Comparison of ENCODE assay signal across 10 mouse cellular contexts in genomic region chr10:70363054-70363453, GRCm38 (mm10).
DNase-seq lines count a peak whose midpoint lies in the region; ATAC-seq and TF ChIP-seq lines count a peak whose summit lies in the region.
"Had no signal": no experiment of that assay in that cellular context is flagged by ENCODE, and none has a peak within 500 bp of the region (broad histone marks: within the 10 kb centered on the region; RNA-seq: fewer than 3 reads in every experiment).

No protein-coding gene starts in this region.

- TF ChIP-seq POLR2A in brain, embryonic 14.5 days (IDR thresholded peaks at IDR 0.05; ENCODE audit: borderline replicate concordance, extremely low read depth, insufficient read depth, insufficient read length, poor library complexity, severe bottlenecking), result no peak

- H3K9ac ChIP-seq in forebrain, embryonic 11.5 days (ENCODE audit: low read length), result no peak overlapping the region
- no peak overlapping the region for H3K9ac ChIP-seq in forebrain, embryonic 15.5 days (replicated peaks)
- H3K9ac ChIP-seq in liver, embryonic 14.5 days (replicated peaks), result no peak overlapping the region
- no peak overlapping the region for H3K9ac ChIP-seq in liver, embryonic 12.5 days
- no peak overlapping the region for H3K9ac ChIP-seq in hindbrain, embryonic 14.5 days
- H3K9ac ChIP-seq: embryonic facial prominence, embryonic 13.5 days; intestine, embryonic 15.5 days had no signal

- no peaks in the 10 kb centered on the region for H3K4me1 ChIP-seq in forebrain, embryonic 11.5 days (replicated peaks; ENCODE audit: control insufficient read depth, insufficient read depth, low read length)
- H3K4me1 ChIP-seq in forebrain, embryonic 15.5 days, result no peaks in the 10 kb centered on the region
- no peaks in the 10 kb centered on the region for H3K4me1 ChIP-seq in liver, embryonic 14.5 days (replicated peaks; ENCODE audit: control insufficient read depth in 2 of 2, insufficient read depth in 2 of 2, low read length in 1 of 2)
- no peaks in the 10 kb centered on the region for H3K4me1 ChIP-seq in liver, embryonic 12.5 days
- no peaks in the 10 kb centered on the region for H3K4me1 ChIP-seq in hindbrain, embryonic 14.5 days (replicated peaks; ENCODE audit: control insufficient read depth, insufficient read depth, low read length)
- H3K4me1 ChIP-seq: intestine, embryonic 15.5 days had no signal

- H3K27me3 ChIP-seq in forebrain, embryonic 11.5 days (ENCODE audit: control insufficient read depth, insufficient read depth, low read length), result no peaks in the 10 kb centered on the region
- H3K27me3 ChIP-seq in forebrain, embryonic 15.5 days, result no peaks in the 10 kb centered on the region
- H3K27me3 ChIP-seq in liver, embryonic 14.5 days (ENCODE audit: control insufficient read depth, insufficient read depth, low read length), result no peaks in the 10 kb centered on the region
- H3K27me3 ChIP-seq in liver, embryonic 12.5 days (replicated peaks), result no peaks in the 10 kb centered on the region
- H3K27me3 ChIP-seq in hindbrain, embryonic 14.5 days (ENCODE audit: control insufficient read depth, insufficient read depth, low read length), result no peaks in the 10 kb centered on the region
- H3K27me3 ChIP-seq: embryonic facial prominence, embryonic 13.5 days; intestine, embryonic 15.5 days had no signal

- H3K36me3 ChIP-seq in forebrain, embryonic 11.5 days (ENCODE audit: control insufficient read depth, insufficient read depth, low read length), result no peaks in the 10 kb centered on the region
- no peaks in the 10 kb centered on the region for H3K36me3 ChIP-seq in forebrain, embryonic 15.5 days
- H3K36me3 ChIP-seq in liver, embryonic 14.5 days (replicated peaks; ENCODE audit: control insufficient read depth, insufficient read depth, low read depth), result no peaks in the 10 kb centered on the region
- H3K36me3 ChIP-seq in liver, embryonic 12.5 days, result no peaks in the 10 kb centered on the region
- H3K36me3 ChIP-seq in hindbrain, embryonic 14.5 days (replicated peaks; ENCODE audit: control insufficient read depth, insufficient read depth), result no peaks in the 10 kb centered on the region
- H3K36me3 ChIP-seq: embryonic facial prominence, embryonic 13.5 days; intestine, embryonic 15.5 days had no signal

- TF ChIP-seq CTCF in liver, embryonic 14.5 days (IDR thresholded peaks at IDR 0.05; ENCODE audit: low read depth), result 0 out of 2 replicates have a peak, but pooled peaks have one; percentile 26
- TF ChIP-seq CTCF in brain, embryonic 14.5 days (IDR thresholded peaks at IDR 0.05; ENCODE audit: borderline replicate concordance, extremely low read depth, insufficient read depth, insufficient read length), result peak; percentile 62; the same call in 1 of the 2 replicates

- no peaks in the 10 kb centered on the region for H3K9me3 ChIP-seq in forebrain, embryonic 11.5 days (ENCODE audit: control insufficient read depth, low read length)
- no peaks in the 10 kb centered on the region for H3K9me3 ChIP-seq in forebrain, embryonic 15.5 days
- H3K9me3 ChIP-seq in liver, embryonic 14.5 days (ENCODE audit: control insufficient read depth, low read length), result no peaks in the 10 kb centered on the region
- H3K9me3 ChIP-seq in liver, embryonic 12.5 days (replicated peaks), result no peaks in the 10 kb centered on the region
- no peaks in the 10 kb centered on the region for H3K9me3 ChIP-seq in hindbrain, embryonic 14.5 days (ENCODE audit: control insufficient read depth, low read length)
- H3K9me3 ChIP-seq: embryonic facial prominence, embryonic 13.5 days; intestine, embryonic 15.5 days had no signal

- H3K4me2 ChIP-seq in forebrain, embryonic 11.5 days (ENCODE audit: low read depth, low read length, severe bottlenecking), result no peak overlapping the region
- no peak overlapping the region for H3K4me2 ChIP-seq in forebrain, embryonic 15.5 days (replicated peaks)
- no peak overlapping the region for H3K4me2 ChIP-seq in liver, embryonic 14.5 days (ENCODE audit: low read depth)
- H3K4me2 ChIP-seq in liver, embryonic 12.5 days, result no peak overlapping the region
- no peak overlapping the region for H3K4me2 ChIP-seq in hindbrain, embryonic 14.5 days (replicated peaks)
- H3K4me2 ChIP-seq: embryonic facial prominence, embryonic 13.5 days; intestine, embryonic 15.5 days had no signal

- no peak for ATAC-seq in forebrain, embryonic 11.5 days (replicated peaks; ENCODE audit: low FRiP score)
- ATAC-seq in forebrain, embryonic 15.5 days (replicated peaks), result no peak
- ATAC-seq in liver, embryonic 14.5 days (ENCODE audit: insufficient read depth), result no peak
- no peak for ATAC-seq in liver, embryonic 12.5 days
- no peak for ATAC-seq in megakaryocyte-erythroid progenitor cell, adult 5-6 weeks (replicated peaks; ENCODE audit: low FRiP score, low TSS enrichment, poor library complexity, severe bottlenecking)
- no peak for ATAC-seq in hindbrain, embryonic 14.5 days (ENCODE audit: low FRiP score)
- ATAC-seq: intestine, embryonic 15.5 days had no signal

- WGBS in forebrain, embryonic 11.5 days, result 79% methylated on average over 4 of the region's 4 CpGs
- WGBS in forebrain, embryonic 15.5 days, result 77% methylated on average over 4 of the region's 4 CpGs
- 45% methylated on average over 4 of the region's 4 CpGs for WGBS in liver, embryonic 14.5 days (ENCODE audit: insufficient replicate concordance)
- WGBS in liver, embryonic 12.5 days (ENCODE audit: insufficient replicate concordance), result 52% methylated on average over 4 of the region's 4 CpGs
- 75% methylated on average over 4 of the region's 4 CpGs for whole genome bisulfite sequencing in hindbrain, embryonic 14.5 days

- no peak for TF ChIP-seq EP300 in liver, embryonic 14.5 days (IDR thresholded peaks at IDR 0.05; ENCODE audit: low read depth)

- no peak overlapping the region for H3K27ac ChIP-seq in forebrain, embryonic 11.5 days (ENCODE audit: low read depth, low read length)
- H3K27ac ChIP-seq in forebrain, embryonic 15.5 days (replicated peaks), result no peak overlapping the region
- H3K27ac ChIP-seq in liver, embryonic 14.5 days, result no peak overlapping the region
- H3K27ac ChIP-seq in liver, embryonic 12.5 days, result no peak overlapping the region
- no peak overlapping the region for H3K27ac ChIP-seq in hindbrain, embryonic 14.5 days
- H3K27ac ChIP-seq: embryonic facial prominence, embryonic 13.5 days; intestine, embryonic 15.5 days had no signal

- peak; percentile 59 for DNase-seq in forebrain, embryonic 11.5 days (ENCODE audit: low spot score)
- DNase-seq in liver, embryonic 14.5 days (ENCODE audit: low read depth in 3 of 3, low spot score in 3 of 3), result no peak
- peak; percentile 24 for DNase-seq in brain, embryonic 14.5 days (ENCODE audit: low read depth)
- peak; percentile 1 for DNase-seq in lung, postnatal 25 days (ENCODE audit: low spot score)
- DNase-seq in hindbrain, embryonic 14.5 days (ENCODE audit: low spot score), result no peak

- H3K4me3 ChIP-seq in forebrain, embryonic 11.5 days (ENCODE audit: low read depth, low read length), result no peak overlapping the region
- H3K4me3 ChIP-seq in forebrain, embryonic 15.5 days, result no peak overlapping the region
- no peak overlapping the region for H3K4me3 ChIP-seq in liver, embryonic 14.5 days (ENCODE audit: insufficient read depth in 1 of 2, low read depth in 2 of 2, low read length in 2 of 2)
- H3K4me3 ChIP-seq in liver, embryonic 12.5 days, result no peak overlapping the region
- no peak overlapping the region for H3K4me3 ChIP-seq in hindbrain, embryonic 14.5 days (replicated peaks; ENCODE audit: low read length)
- H3K4me3 ChIP-seq: embryonic facial prominence, embryonic 13.5 days; intestine, embryonic 15.5 days had no signal

Comparison
In these comparisons a context has a peak if more than half of its experiments do, and no peak if none do; other contexts are left out.
1. DNase-seq: peak in forebrain, embryonic 11.5 days (single experiment), brain, embryonic 14.5 days (single experiment) and lung, postnatal 25 days (single experiment); none in liver, embryonic 14.5 days (0 of 3) and hindbrain, embryonic 14.5 days (single experiment).